Comparison of ENCODE assay signal across 22 mouse cellular contexts in the genomic region with DNA sequence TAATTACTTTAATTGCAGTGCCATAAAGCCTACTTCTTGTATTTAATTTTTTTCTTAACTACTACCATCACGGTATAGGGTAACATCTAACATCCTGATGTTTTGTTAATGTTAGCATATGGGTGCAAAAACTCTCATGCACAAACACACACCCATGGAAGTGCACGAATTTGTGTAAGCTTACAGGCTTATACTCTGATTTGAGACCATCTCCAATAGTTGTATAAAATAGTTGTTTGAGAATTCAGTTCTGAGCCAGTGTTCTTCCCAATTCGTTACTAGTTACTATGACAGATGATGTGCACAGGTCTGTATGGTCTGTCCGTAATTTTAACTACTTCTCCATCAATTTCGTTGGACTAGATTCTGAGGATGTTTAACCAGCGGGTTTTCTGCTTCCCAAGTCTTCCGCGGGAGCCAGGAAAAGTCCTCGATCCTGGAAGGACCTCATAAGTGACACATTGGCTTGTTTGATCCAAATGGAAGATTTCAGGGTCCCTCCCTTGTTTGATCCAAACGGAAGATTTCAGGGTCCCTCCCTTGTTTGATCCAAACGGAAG. TPM values are rescaled to one million over a fixed set of nuclear protein-coding genes. Genes with fewer than 3 reads are reported as not detected.
"Had no signal": no experiment of that assay in that cellular context is flagged by ENCODE, and none has a peak within 500 bp of the region (broad histone marks: within the 10 kb centered on the region; RNA-seq: fewer than 3 reads in every experiment).

No protein-coding gene starts in this region.

- ATAC-seq: intestine, postnatal 0 days; liver, postnatal 0 days had no signal

- H3K9ac ChIP-seq: limb, embryonic 12.5 days; limb, embryonic 15.5 days; liver, embryonic 14.5 days; liver, postnatal 0 days; lung, embryonic 15.5 days; midbrain, embryonic 12.5 days; neural tube, embryonic 12.5 days; neural tube, embryonic 15.5 days had no signal

- DNase-seq: kidney, adult 2 months; kidney, postnatal 25 days; layer of hippocampus, adult 9-11 months; liver, postnatal 0 days; lung, postnatal 10 days; lung, postnatal 36 days; thymus, adult 18-20 months; thymus, postnatal 36 days had no signal

- H3K9me3 ChIP-seq: limb, embryonic 12.5 days; limb, embryonic 15.5 days; lung, embryonic 15.5 days; midbrain, embryonic 12.5 days; neural tube, embryonic 12.5 days; neural tube, embryonic 15.5 days had no signal

- H3K4me3 ChIP-seq: layer of hippocampus, adult 2 months; limb, embryonic 12.5 days; limb, embryonic 15.5 days; lung, embryonic 15.5 days; midbrain, embryonic 12.5 days; neural tube, embryonic 12.5 days; neural tube, embryonic 15.5 days had no signal

- H3K27ac ChIP-seq: kidney, postnatal 0 days; layer of hippocampus, adult 2 months; limb, embryonic 12.5 days; limb, embryonic 15.5 days; liver, embryonic 14.5 days; lung, embryonic 15.5 days; midbrain, embryonic 12.5 days; neural tube, embryonic 12.5 days; neural tube, embryonic 15.5 days had no signal

- H3K36me3 ChIP-seq: limb, embryonic 12.5 days; limb, embryonic 15.5 days; lung, embryonic 15.5 days; midbrain, embryonic 12.5 days; neural tube, embryonic 12.5 days; neural tube, embryonic 15.5 days had no signal

- H3K4me2 ChIP-seq: limb, embryonic 12.5 days; limb, embryonic 15.5 days; liver, embryonic 11.5 days; lung, embryonic 15.5 days; midbrain, embryonic 12.5 days; neural tube, embryonic 12.5 days; neural tube, embryonic 15.5 days had no signal

- H3K4me1 ChIP-seq: lung, embryonic 15.5 days had no signal

RNA-seq across cellular contexts. Expression of a gene that starts 13.7 kb away (rescaled TPM):
- total RNA-seq: megakaryocyte progenitor cell, adult 5-6 weeks; megakaryocyte-erythroid progenitor cell, adult 5-6 weeks had no signal
- polyA plus RNA-seq: small intestine, adult 2 months had no signal

RNA-seq across cellular contexts. Expression of a gene that starts 45.0 kb away (rescaled TPM):
- total RNA-seq: megakaryocyte progenitor cell, adult 5-6 weeks; megakaryocyte-erythroid progenitor cell, adult 5-6 weeks had no signal
- polyA plus RNA-seq: liver, embryonic 14.5 days; lung, embryonic 15.5 days; small intestine, adult 2 months had no signal
